Mouse (Mus musculus) mesoderm, embryonic 11.5 days (tissue): ENCODE results near the gene Olfr1226.
"Not testable (repeated sequence)": the region's sequence is repeated elsewhere in the genome, so short reads cannot be mapped to it uniquely, and the experiment has no call there.

Experiments
- DNase-seq: peaks from one replicate; pipeline ENCODE4 v3.0.0-alpha.2; 2012; ENCODE audit warnings: low read depth, low spot score

The Olfr1226 gene

DNA sequence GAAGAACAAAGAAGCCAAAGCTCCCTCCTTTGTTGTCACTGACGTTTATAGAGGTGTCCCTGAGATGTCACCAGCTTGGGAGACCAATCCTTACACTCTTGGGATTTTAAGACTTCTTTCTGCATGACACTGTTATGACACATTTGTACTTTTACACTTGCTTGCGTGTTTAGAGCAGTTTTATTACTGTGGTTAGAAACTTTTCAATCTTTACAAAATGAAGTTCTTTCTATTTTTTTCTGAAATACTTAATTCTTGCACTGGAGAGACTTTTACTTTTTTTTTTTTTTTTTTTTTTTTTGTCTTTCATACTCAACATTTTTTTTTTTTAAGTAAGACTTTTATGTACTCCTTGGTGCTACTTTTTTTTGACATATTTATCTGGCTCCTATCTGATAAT is at the start of gene Olfr1226:
Gene Olfr1226, minus strand, starts transcription at position 101 of the 400 bp plus-strand sequence.
- DNase-seq = no peak

DNA sequence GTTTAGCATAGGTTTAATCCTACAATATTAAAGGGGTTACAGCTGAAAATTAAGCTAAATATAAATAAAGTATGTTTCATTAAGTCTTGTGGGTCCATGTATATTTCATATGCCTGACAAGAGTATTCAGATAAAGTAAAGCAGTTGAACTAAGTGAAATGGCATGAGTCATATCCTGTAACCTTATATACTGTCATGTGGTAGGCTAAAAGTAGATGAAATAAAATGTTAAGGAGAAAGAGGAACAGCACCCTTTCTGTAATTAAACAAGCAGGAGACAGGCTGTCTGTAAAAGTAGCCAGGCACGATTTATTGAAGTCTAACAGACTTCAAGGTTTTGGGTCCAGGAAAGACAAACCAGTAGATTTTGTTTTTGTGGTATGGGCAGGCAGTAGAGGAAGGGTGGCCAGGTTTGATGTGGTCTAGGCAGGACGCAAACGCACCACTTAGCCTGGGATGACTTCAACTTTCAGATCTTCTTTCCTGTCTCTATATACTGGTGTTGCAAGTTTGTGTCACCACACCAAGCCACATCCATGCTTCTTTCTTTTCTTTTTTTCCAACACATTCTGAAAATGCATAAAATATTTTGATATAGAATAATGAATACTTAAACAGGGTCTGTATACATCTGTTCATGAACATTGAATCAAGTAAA is 3.4 kb downstream of the Olfr1226 start:
- DNase-seq = no peak

DNA sequence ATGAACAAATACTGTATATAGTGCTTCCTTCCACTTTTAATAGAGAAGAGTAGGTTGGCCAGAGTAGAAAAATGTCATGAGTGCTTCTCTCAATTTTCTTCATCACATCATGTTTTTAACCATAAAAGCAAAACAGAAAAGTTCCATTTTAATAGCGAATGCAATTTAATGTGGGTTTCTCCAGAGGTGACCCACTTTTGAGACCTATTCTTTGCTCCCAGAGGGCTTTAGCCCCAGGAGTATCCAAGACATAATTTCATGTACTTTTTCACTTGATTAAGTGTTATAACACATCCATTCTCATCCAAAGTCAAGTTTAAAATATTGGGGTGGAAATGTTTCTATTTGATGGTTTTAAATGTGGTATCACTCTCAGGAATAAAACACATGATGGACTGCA is 25.3 kb downstream of the Olfr1226 start, which contains the start of gene Olfr1225:
Gene Olfr1225, minus strand, starts transcription at position 101 of the 400 bp plus-strand sequence.
- no peak for DNase-seq

DNA sequence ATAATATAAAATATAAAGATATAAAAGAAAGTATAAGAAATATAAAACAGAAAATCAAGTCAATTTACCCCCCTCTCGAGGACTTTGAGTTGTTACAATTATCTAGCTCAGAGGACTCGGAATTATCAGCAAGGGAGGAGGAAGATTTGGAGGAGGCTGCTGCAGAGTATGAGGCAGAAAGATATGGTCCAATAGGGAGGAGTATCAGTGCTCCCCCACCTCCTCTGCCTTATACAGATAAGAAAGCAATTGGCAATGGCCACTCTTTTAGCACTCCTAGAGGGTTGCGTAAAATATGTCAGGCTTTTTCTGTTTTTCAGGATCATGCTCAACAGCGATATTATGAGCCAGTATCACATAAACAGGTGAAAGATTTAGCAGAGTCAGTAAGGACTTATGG is 35.1 kb downstream of the Olfr1226 start:
- DNase-seq = not testable (repeated sequence)

DNA sequence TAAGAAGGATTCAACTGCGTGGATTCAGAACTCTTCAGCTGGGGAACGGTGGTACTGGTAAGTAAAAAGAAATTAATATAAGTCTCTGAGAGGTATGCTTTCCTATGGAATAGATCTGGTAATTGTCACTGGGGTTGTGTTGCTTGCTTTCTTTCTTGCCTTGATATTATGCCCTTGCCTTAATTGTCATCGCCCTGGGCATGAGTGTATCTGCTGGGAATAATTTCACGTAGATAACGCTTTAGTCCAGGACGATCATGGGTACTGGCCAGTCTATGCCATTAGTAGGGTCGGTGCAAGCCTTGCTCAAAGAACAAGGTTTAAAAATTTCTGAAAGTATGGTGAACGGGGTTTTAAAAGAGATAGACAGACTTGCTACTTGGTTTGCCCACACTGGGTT is 35.9 kb downstream of the Olfr1226 start, which contains the start of gene Olfr1224-ps1:
Gene Olfr1224-ps1, minus strand, starts transcription at position 101 of the 400 bp plus-strand sequence.
- not testable (repeated sequence) for DNase-seq

DNA sequence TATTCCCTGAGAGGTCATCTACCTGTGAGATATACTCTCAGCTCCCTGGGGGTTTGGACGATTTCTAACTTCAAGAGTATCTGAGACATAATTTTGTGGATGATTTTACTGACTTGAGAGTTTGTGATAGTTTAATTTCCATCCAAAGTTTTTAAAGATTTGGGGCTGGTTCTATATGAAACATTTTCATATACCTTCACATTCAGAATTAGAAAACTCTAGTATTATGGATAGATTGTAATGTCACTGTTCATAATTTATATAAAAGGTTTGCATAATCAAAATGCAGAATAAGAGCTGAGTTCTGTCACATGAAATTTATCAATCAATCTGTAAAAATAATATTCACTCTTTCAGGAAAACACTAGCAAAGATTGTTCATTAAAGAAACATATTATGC is 48.4 kb downstream of the Olfr1226 start, which contains the start of gene Olfr1223:
Gene Olfr1223, minus strand, starts transcription at position 101 of the 400 bp plus-strand sequence.
- DNase-seq = no peak
